Mouse (Mus musculus) myocyte (in vitro differentiated cells): ENCODE measurements around the gene Gzmd.

Source experiments
- CEBPB ChIP-seq: IDR thresholded peaks from 2 replicates; pipeline ENCODE4 v1.6.1; 2011; ENCODE audit warnings: mild to moderate bottlenecking, moderate library complexity; ENCODE audit not compliant: poor library complexity, insufficient read depth, severe bottlenecking
- E2F4 ChIP-seq: IDR thresholded peaks from one replicate; pipeline ENCODE4 v1.6.1; 2011; ENCODE audit warnings: mild to moderate bottlenecking, control low read depth, moderate library complexity; ENCODE audit not compliant: insufficient read depth
- MAX ChIP-seq: IDR thresholded peaks from one replicate; pipeline ENCODE4 v1.6.1; 2011; ENCODE audit warnings: low read depth, mild to moderate bottlenecking, control low read depth
- MYOD1 ChIP-seq, 3 experiments: IDR thresholded peaks; one replicate each; pipeline ENCODE4 v1.6.1; 2011; ENCODE audit warnings: control low read depth in 2 of 3, low read depth in 2 of 3, mild to moderate bottlenecking in 2 of 3, moderate library complexity in 1 of 3; ENCODE audit not compliant: insufficient read length in 2 of 3, control insufficient read depth in 1 of 3
- MYOG ChIP-seq, 3 experiments: IDR thresholded peaks; one replicate each; pipeline ENCODE4 v1.6.1; 2011; ENCODE audit warnings: control low read depth in 2 of 3, low read depth in 2 of 3, mild to moderate bottlenecking in 2 of 3; ENCODE audit not compliant: insufficient read length in 2 of 3, control insufficient read depth in 1 of 3, insufficient read depth in 1 of 3
- POLR2A ChIP-seq: IDR thresholded peaks from one replicate; pipeline ENCODE4 v1.6.1; 2011; ENCODE audit warnings: low read depth, mild to moderate bottlenecking, control low read depth, moderate library complexity; ENCODE audit not compliant: insufficient read length
- POLR2AphosphoS2 ChIP-seq: IDR thresholded peaks from one replicate; pipeline ENCODE4 v1.6.1; 2011; ENCODE audit warnings: low read depth, control low read depth; ENCODE audit not compliant: insufficient read length
- REST ChIP-seq: IDR thresholded peaks from one replicate; pipeline ENCODE4 v1.6.1; 2011; ENCODE audit warnings: mild to moderate bottlenecking, control low read depth, moderate library complexity; ENCODE audit not compliant: insufficient read depth, insufficient read length
- SRF ChIP-seq: IDR thresholded peaks from one replicate; pipeline ENCODE4 v1.6.1; 2011; ENCODE audit warnings: low read depth; ENCODE audit not compliant: control insufficient read depth, insufficient read length
- TCF12 ChIP-seq: IDR thresholded peaks from one replicate; pipeline ENCODE4 v1.6.1; 2011; ENCODE audit warnings: mild to moderate bottlenecking, control low read depth; ENCODE audit not compliant: poor library complexity, insufficient read depth, severe bottlenecking
- TCF3 ChIP-seq: IDR thresholded peaks from one replicate; pipeline ENCODE4 v1.6.1; 2011; ENCODE audit warnings: low read depth, control low read depth; ENCODE audit not compliant: insufficient read length
- USF1 ChIP-seq: IDR thresholded peaks from one replicate; pipeline ENCODE4 v1.6.1; 2011; ENCODE audit warnings: low read depth, mild to moderate bottlenecking, control low read depth, moderate library complexity

DNA sequence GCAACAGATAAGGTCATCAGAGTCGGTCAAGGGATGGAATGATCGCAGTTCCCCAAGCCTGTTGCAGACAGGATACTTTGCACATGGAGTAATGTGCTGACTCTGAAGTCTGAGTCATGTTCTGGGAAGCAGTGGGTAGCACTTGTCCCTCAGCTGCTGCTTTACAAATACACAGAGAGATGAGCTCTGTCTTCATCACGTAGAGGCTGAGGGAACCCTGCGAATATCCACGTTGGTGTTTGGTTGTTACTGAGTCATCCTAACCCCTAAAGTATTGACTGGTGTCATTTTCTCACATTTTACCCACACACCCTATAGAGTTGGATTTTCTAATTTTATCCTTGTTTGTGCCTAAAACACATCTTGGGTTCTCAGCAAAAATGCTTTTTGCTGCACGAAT is 35.6 kb upstream of the Gzmd start:
- TF ChIP-seq POLR2A: no peak
- TF ChIP-seq USF1: no peak
- no peak for TF ChIP-seq MAX
- TF ChIP-seq MYOD1 (IDR thresholded peaks at IDR 0.05; ENCODE audit: control insufficient read depth in 1 of 3, insufficient read length in 2 of 3, low read depth in 2 of 3): no peak
- no peak for TF ChIP-seq TCF12
- TF ChIP-seq E2F4: no peak
- TF ChIP-seq MYOG (IDR thresholded peaks at IDR 0.05; ENCODE audit: control insufficient read depth in 1 of 3, insufficient read depth in 1 of 3, insufficient read length in 2 of 3, low read depth in 2 of 3): no peak
- TF ChIP-seq POLR2AphosphoS2: no peak
- no peak for TF ChIP-seq REST
- no peak for TF ChIP-seq CEBPB
- no peak for TF ChIP-seq SRF
- TF ChIP-seq TCF3: no peak
